Mouse (Mus musculus) kidney, embryonic 16.5 days (tissue): ENCODE results near the gene Tex52. TPM values are rescaled to one million over a fixed set of nuclear protein-coding genes. Genes with fewer than 3 reads are reported as not detected.
A peak's percentile ranks its signal among the peaks of the same experiment; 100 is the strongest.

Experiments used
- ATAC-seq: fragments of 200-750 bp; cut with Nextera tagmentation; 2 replicates; pipeline ENCODE4 v1.8.0; 2017; ENCODE audit warnings: moderate TSS enrichment; ENCODE audit not compliant: low FRiP score, low TSS enrichment
- H3K27ac ChIP-seq: fragments of 300-500 bp; sonication (generic); 2 replicates; pipeline ENCODE4 v1.5.1; 2014; ENCODE audit warnings: low read length
- H3K27me3 ChIP-seq: fragments of 300-500 bp; sonication (generic); 2 replicates; pipeline ENCODE4 v1.6.1; 2014; ENCODE audit warnings: low read length, control low read depth, mixed read lengths; ENCODE audit not compliant: insufficient read depth
- H3K36me3 ChIP-seq: fragments of 300-500 bp; sonication (generic); 2 replicates; pipeline ENCODE4 v1.6.1; 2014; ENCODE audit warnings: low read length, control low read depth, mixed read lengths; ENCODE audit not compliant: insufficient read depth
- H3K4me1 ChIP-seq: fragments of 300-500 bp; sonication (generic); 2 replicates; pipeline ENCODE4 v1.6.1; 2014; ENCODE audit warnings: low read length, control low read depth, mixed read lengths; ENCODE audit not compliant: insufficient read depth
- H3K4me2 ChIP-seq: fragments of 300-500 bp; sonication (generic); replicated peaks from 2 replicates; pipeline ENCODE4 v1.6.1; 2014; ENCODE audit warnings: low read depth, low read length
- H3K4me3 ChIP-seq: fragments of 300-500 bp; sonication (generic); 2 replicates; pipeline ENCODE4 v1.5.1; 2014; ENCODE audit warnings: mild to moderate bottlenecking, low read length
- H3K9ac ChIP-seq: fragments of 300-500 bp; sonication (generic); replicated peaks from 2 replicates; pipeline ENCODE4 v1.6.1; 2014; ENCODE audit warnings: low read length
- H3K9me3 ChIP-seq: fragments of 300-500 bp; sonication (generic); 2 replicates; pipeline ENCODE4 v1.6.1; 2016; ENCODE audit warnings: low read length, control low read depth
- WGBS: fragments of 180-500 bp; shearing (Covaris S2); extraction: QIAGEN DNeasy Blood & Tissue Kit; methylation state at CpG from one replicate; pipeline ENCODE4 v1.1.7; 2014; 5-methylcytosine and 5-hydroxymethylcytosine counted together
- polyA plus RNA-seq: library from polyadenylated mRNA; unstranded; fragments of >200 nt; fragmentation: Nextera tagmentation; extraction: Ambion mirVana; gene quantifications from 2 replicates; pipeline ENCODE4 v1.2.1, GENCODE M21; 2015

Gene Tex52
- polyA plus RNA-seq, 1 experiment from 2014 or later: 0.21 TPM

DNA sequence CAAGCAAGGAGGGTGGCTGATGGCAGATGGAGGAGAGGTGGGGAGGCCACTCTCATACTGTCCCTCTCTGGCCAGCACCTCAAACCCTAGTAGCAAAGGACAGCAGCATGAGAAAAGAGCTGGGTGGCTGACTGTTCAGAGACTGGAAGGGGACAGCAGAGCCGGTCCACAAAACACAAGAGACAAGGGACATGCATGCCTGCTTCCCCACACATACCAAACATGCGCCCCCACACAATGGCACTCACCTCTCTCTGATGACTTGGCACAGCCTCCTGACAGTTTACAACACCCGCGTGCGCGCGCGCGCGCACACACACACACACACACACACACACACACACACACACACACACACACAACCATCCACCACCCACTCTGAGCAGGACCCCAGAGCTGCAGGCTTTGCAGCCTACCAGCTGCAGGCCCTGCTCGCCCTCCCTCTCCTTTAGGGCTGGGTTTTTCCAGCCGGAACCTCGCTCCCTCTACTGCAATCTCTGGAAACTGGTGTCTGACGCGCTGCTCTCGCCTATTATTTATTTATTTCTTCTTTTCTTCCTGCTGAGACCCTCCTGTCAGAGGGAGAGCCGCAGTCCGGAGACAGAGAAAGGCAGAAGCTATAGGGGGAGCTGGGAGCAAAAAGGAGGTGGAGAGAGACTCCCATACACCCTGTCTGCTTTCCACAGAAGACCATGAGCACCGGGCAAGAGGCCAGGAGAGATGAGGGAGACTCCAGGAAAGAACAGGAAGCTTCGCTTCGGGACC, 24.3 kb downstream of the Tex52 start:
- WGBS: 27% methylated on average over 21 of the region's 21 CpGs
- Histone ChIP-seq H3K9me3 (no peaks in the 10 kb centered on the region), H3K4me1 (peaks cover 24% of the 10 kb centered on the region), H3K27me3 (no peaks in the 10 kb centered on the region), H3K4me2 (peak overlapping the region; percentile 54), H3K4me3 (peak overlapping the region; percentile 32), H3K9ac (peak overlapping the region; percentile 51), H3K27ac (peak overlapping the region; percentile 76), H3K36me3 (no peaks in the 10 kb centered on the region)
- peak; percentile 90 for ATAC-seq

DNA sequence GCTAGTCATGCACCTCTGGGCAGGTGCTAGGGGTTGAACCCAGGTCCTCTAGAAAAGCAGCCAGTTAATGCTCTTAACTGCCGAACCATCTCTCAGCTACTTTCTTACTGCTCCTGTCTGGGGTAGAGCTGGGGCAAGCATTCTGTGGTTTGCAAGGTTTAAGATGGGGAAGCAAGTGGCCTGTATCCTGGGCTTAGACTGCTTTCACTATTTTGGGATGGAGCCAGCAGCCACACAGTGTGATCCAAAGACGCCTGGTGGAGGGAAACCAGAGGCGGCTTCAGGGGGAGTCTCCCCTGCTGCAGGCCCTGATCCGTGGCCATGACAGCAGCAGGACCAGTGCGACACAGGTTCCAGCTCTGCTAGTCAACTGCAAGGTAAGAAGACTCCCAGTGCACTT, 29.5 kb downstream of the Tex52 start:
- Histone ChIP-seq H3K4me1 (peaks cover 16% of the 10 kb centered on the region), H3K4me2 (no peak overlapping the region), H3K27ac (no peak overlapping the region), H3K9me3 (no peaks in the 10 kb centered on the region), H3K27me3 (no peaks in the 10 kb centered on the region), H3K4me3 (no peak overlapping the region), H3K36me3 (peaks cover 33% of the 10 kb centered on the region), H3K9ac (no peak overlapping the region)
- 49% methylated on average over 5 of the region's 5 CpGs for WGBS
- no peak for ATAC-seq

DNA sequence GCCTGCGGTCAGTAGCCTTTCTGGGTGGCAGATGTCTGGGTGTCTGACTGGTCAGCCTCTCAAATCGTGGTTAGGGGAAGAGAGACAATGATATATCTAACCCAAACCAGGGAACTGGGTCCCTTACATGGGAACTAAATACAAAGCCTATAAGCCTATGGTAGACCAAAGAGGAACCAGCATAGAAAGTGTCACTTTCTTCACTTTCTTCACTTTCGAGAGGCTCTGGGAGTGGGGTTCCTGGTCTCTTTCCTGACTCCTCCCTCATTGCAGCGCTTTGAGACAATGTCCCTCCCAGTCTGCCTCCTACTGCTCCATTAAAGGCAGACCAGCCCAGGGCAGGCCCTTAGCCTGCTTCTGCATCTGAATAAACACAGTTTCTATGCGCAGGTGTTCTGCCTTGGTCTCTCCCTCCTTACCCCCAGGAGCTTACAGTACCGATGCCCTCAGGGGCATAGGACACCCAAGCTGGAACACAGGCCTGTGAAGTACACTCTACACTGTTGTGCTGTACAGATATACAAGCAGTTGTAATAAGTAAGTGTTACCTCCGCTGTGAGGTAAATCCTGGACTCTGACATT, 33.4 kb downstream of the Tex52 start:
- no peak for ATAC-seq
- 84% methylated on average over 7 of the region's 7 CpGs for WGBS
- H3K36me3 ChIP-seq: peaks cover 56% of the 10 kb centered on the region

DNA sequence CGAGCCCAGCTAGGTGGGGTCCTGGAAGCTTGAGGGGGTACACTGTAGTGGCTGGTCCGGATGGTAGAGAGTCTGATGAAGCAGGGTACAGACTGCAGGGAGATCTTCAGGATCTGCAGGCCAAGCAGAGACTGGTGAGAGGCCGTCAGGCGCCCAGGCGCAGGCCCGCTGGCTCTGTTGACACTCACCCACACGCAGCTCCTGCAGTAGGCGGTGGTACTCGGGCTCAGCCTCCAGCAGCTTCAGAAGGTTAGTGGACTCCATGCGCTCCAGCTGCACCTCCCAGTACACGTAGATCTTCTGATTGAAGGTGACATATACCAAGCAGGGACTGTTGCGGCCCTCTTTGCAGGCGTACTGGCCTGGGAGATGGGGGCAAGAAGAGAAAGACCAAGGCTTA, 35.0 kb downstream of the Tex52 start:
- Histone ChIP-seq H3K4me1 (no peaks in the 10 kb centered on the region), H3K4me3 (no peak overlapping the region), H3K4me2 (no peak overlapping the region), H3K36me3 (peaks cover 61% of the 10 kb centered on the region), H3K27me3 (no peaks in the 10 kb centered on the region), H3K9ac (no peak overlapping the region), H3K27ac (no peak overlapping the region), H3K9me3 (no peaks in the 10 kb centered on the region)
- ATAC-seq: no peak
- WGBS: 92% methylated on average over 13 of the region's 13 CpGs

More for the DNA sequence above, 33.4 kb downstream of the Tex52 start:
- H3K9me3 ChIP-seq: no peaks in the 10 kb centered on the region
- H3K27me3 ChIP-seq: no peaks in the 10 kb centered on the region
- no peak overlapping the region for H3K27ac ChIP-seq
- no peaks in the 10 kb centered on the region for H3K4me1 ChIP-seq
- H3K4me3 ChIP-seq: no peak overlapping the region
- H3K9ac ChIP-seq: no peak overlapping the region
- H3K4me2 ChIP-seq: no peak overlapping the region

DNA sequence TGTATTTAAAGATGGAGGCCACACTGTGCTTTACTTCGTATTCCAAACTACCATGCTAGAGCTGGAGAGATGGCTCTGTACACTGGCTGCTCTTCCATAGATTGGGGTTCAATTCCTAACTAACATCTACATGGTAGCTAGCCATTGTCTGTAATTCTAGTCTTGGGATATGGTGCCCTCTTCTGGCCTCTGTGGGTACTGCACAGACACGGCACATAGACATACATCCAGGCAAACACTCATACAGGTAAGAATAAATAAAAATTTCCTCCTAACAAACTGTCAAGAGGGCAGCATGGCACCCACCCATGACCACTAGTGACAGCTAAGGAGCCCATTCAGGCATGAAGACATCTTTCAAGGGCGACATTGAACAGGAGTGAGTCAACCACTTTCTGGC, 35.9 kb downstream of the Tex52 start:
- H3K9me3 ChIP-seq: no peaks in the 10 kb centered on the region
- no peaks in the 10 kb centered on the region for H3K27me3 ChIP-seq
- H3K27ac ChIP-seq: no peak overlapping the region
- no peak overlapping the region for H3K9ac ChIP-seq
- H3K4me2 ChIP-seq: no peak overlapping the region
- no peaks in the 10 kb centered on the region for H3K4me1 ChIP-seq
- 13% methylated on average over 3 of the region's 3 CpGs for WGBS
- peaks cover 61% of the 10 kb centered on the region for H3K36me3 ChIP-seq
- no peak overlapping the region for H3K4me3 ChIP-seq
- ATAC-seq: 0 out of 2 replicates have a peak, but pooled peaks have one; percentile 1

DNA sequence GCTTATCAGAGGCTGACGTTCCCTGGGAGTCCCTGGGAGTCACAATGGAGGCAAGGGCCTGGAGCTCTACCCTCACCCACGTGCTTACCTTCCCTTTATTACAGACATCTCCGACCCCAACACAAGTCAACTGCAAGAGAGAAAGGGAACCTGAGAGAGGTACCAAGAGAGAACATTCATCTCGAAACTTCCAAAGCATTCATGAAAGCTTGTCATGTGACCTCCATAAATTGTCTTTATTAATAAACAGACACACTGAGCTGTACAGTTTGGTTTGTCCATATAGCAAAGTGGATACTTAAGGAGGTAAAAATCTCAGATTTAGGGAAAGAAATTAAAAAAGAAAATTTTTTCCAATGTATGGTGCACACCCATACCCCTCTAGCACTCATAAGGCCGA, 40.9 kb downstream of the Tex52 start:
- no peak for ATAC-seq
- Histone ChIP-seq H3K4me1 (no peaks in the 10 kb centered on the region), H3K9me3 (no peaks in the 10 kb centered on the region), H3K4me3 (no peak overlapping the region), H3K27ac (no peak overlapping the region), H3K36me3 (peaks cover 20% of the 10 kb centered on the region; the same call in 1 of the 2 replicates), H3K9ac (no peak overlapping the region), H3K4me2 (no peak overlapping the region), H3K27me3 (no peaks in the 10 kb centered on the region)
- 87% methylated on average over 5 of the region's 5 CpGs for WGBS

DNA sequence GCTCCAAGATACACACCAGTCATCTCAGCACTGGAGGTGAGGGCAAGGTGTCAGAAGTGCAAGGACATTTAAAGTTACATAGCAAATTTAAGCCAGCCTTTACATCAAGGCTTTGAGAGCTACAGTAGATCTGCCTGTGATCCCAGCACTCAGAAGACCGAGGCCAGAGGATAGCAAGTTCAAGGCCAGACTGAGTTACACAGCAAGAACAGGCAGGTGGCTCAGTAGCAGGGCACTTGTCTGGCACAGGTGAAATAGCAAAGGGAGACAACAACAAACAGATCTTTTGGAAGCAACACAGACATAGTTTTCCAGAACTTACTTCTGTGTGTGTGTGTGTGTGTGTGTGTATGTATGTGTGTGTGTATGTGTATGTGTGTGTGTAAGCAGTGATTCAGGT, 42.8 kb downstream of the Tex52 start:
- Histone ChIP-seq H3K36me3 (peaks cover 8% of the 10 kb centered on the region; the same call in 1 of the 2 replicates), H3K4me1 (no peaks in the 10 kb centered on the region), H3K4me3 (no peak overlapping the region), H3K27ac (no peak overlapping the region), H3K4me2 (no peak overlapping the region), H3K9me3 (no peaks in the 10 kb centered on the region), H3K9ac (no peak overlapping the region), H3K27me3 (no peaks in the 10 kb centered on the region)
- 91% methylated on average over 1 of the region's 1 CpGs for WGBS
- ATAC-seq: no peak

DNA sequence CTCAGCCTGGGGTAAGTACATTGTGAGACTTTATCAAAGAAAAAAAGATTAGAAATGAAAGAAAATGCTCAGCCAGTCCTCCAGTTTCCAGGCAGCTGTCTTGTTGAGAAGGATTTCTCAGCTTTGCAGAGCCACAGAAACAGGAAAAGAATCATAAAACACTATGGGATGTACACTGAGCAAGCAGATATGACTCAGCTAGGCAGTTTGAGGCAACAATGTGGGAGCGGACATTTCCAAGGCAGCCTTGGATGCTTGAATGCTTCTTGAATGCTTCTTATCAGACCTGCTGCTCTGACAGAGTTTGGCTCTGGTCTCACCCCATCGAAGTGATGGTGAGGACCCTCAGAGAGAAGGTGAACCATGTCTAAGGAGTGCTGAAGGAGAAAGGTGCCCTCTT, 45.8 kb downstream of the Tex52 start:
- no peak overlapping the region for H3K9ac ChIP-seq
- 0 out of 2 replicates have a peak, but pooled peaks cover 3% of the 10 kb centered on the region for H3K4me1 ChIP-seq
- no peaks in the 10 kb centered on the region for H3K36me3 ChIP-seq
- no peak overlapping the region for H3K4me2 ChIP-seq
- H3K27me3 ChIP-seq: no peaks in the 10 kb centered on the region
- no peak overlapping the region for H3K4me3 ChIP-seq
- H3K27ac ChIP-seq: peak overlapping the region; percentile 60; the same call in 1 of the 2 replicates
- WGBS: 58% methylated on average over 2 of the region's 2 CpGs
- ATAC-seq: no peak
- no peaks in the 10 kb centered on the region for H3K9me3 ChIP-seq

DNA sequence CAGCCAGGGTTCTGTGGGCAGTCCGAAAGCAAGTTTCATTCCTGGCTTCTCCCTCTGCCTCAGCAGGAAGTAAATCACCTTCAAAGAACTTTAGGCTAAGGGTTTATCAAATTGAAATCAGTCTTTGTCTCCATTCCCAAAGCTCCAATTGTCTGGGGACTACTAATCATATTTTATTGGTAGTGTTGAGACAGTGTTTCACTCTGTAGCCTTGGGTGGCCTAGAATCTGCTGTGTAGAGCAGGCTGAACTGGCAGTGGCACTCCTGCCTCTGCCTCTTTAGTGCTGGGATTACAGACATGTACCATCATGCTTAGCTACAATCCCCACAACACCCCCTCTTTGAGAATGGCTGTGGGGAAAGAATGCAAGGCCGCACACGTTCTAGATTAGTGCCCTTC, 46.2 kb downstream of the Tex52 start:
- H3K27me3 ChIP-seq: no peaks in the 10 kb centered on the region
- H3K27ac ChIP-seq: peak overlapping the region; percentile 60; the same call in 1 of the 2 replicates
- H3K4me2 ChIP-seq: no peak overlapping the region
- no peaks in the 10 kb centered on the region for H3K9me3 ChIP-seq
- ATAC-seq: no peak
- 0 out of 2 replicates have a peak, but pooled peaks cover 3% of the 10 kb centered on the region for H3K4me1 ChIP-seq
- WGBS: 82% methylated on average over 3 of the region's 3 CpGs
- H3K4me3 ChIP-seq: no peak overlapping the region
- no peaks in the 10 kb centered on the region for H3K36me3 ChIP-seq
- H3K9ac ChIP-seq: no peak overlapping the region
